Mouse (Mus musculus) small intestine, adult 2 months (tissue): ENCODE measurements around the gene Nrg3. TPM values are rescaled to one million over a fixed set of nuclear protein-coding genes. Genes with fewer than 3 reads are reported as not detected.

Source experiments
- H3K27ac ChIP-seq: fragments of 200-500 bp; 2 replicates; pipeline ENCODE4 v1.5.1; 2012; ENCODE audit warnings: low read depth, low read length, control low read depth, inconsistent platforms; ENCODE audit not compliant: insufficient read depth
- H3K27me3 ChIP-seq: fragments of 200-500 bp; 2 replicates; pipeline ENCODE4 v1.6.1; 2012; ENCODE audit warnings: mild to moderate bottlenecking, moderate library complexity, low read length, inconsistent platforms; ENCODE audit not compliant: control insufficient read depth, insufficient read depth
- H3K36me3 ChIP-seq: fragments of 200-500 bp; 2 replicates; pipeline ENCODE4 v1.6.1; 2012; ENCODE audit warnings: mild to moderate bottlenecking, low read length, control low read depth, inconsistent platforms; ENCODE audit not compliant: control insufficient read depth, insufficient read depth
- H3K4me1 ChIP-seq: fragments of 200-500 bp; 2 replicates; pipeline ENCODE4 v1.6.1; 2012; ENCODE audit warnings: low read length, inconsistent platforms, mixed read lengths; ENCODE audit not compliant: control insufficient read depth, insufficient read depth, insufficient read length
- H3K4me3 ChIP-seq: fragments of 200-500 bp; 2 replicates; pipeline ENCODE4 v1.5.1; 2012; ENCODE audit warnings: low read depth, mild to moderate bottlenecking, control low read depth, inconsistent platforms, low read length, moderate library complexity
- CTCF ChIP-seq: fragments of 200-500 bp; IDR thresholded peaks from 2 replicates; pipeline ENCODE4 v1.5.1; 2012; ENCODE audit warnings: low read depth, mild to moderate bottlenecking, control low read depth, inconsistent platforms, low read length, moderate library complexity, mixed read lengths; ENCODE audit not compliant: insufficient replicate concordance, insufficient read length; ENCODE audit errors: extremely low read depth
- POLR2A ChIP-seq: fragments of 200-500 bp; IDR thresholded peaks from 2 replicates; pipeline ENCODE4 v1.6.1; 2012; ENCODE audit warnings: low read depth, mild to moderate bottlenecking, control low read depth, inconsistent platforms, low read length, moderate library complexity
- WGBS: fragments of 180-500 bp; shearing (Covaris S2); methylation state at CpG from one replicate; pipeline ENCODE4 v1.1.7; 2018; 5-methylcytosine and 5-hydroxymethylcytosine counted together
- polyA plus RNA-seq: library from polyadenylated mRNA; depleted of rRNA; stranded (reverse); fragments of >200 nt; gene quantifications from 2 replicates; pipeline ENCODE4 v1.2.3, GENCODE M21; 2012; rRNA removed

The Nrg3 gene
- 0.08 and 0.18 TPM in 2 replicates for polyA plus RNA-seq

GRCm38 (mm10) chr14:39472790-39473761 lies at the start of gene Nrg3:
Nrg3 (minus strand) TSS chr14:39473088.
- Histone ChIP-seq H3K36me3 (no peaks in the 10 kb centered on the region), H3K4me3 (no peak within 1 kb of the TSS), H3K27me3 (peaks cover 22% of the 10 kb centered on the region), H3K27ac (no peak within 1 kb of the TSS), H3K4me1 (no peaks in the 10 kb centered on the region)
- TF ChIP-seq POLR2A (no peak), CTCF (no peak)
- 4% methylated on average over 118 of the region's 121 CpGs for WGBS

- WGBS: 75% methylated on average over 1 of the region's 1 CpGs
- no peaks in the 10 kb centered on the region for H3K36me3 ChIP-seq
- H3K27me3 ChIP-seq: no peaks in the 10 kb centered on the region
- H3K27ac ChIP-seq: no peak overlapping the region
- TF ChIP-seq CTCF (no peak), POLR2A (no peak)
- H3K4me3 ChIP-seq: no peak overlapping the region
- no peaks in the 10 kb centered on the region for H3K4me1 ChIP-seq
These were observed 36.1 kb upstream of the Nrg3 start for GRCm38 (mm10) chr14:39508956-39509355.

GRCm38 (mm10) chr14:39473771-39474211 lies 903 bp upstream of the Nrg3 start:
- no peak overlapping the region for H3K27ac ChIP-seq
- WGBS: 6% methylated on average over 27 of the region's 27 CpGs
- H3K27me3 ChIP-seq: peaks cover 22% of the 10 kb centered on the region
- no peaks in the 10 kb centered on the region for H3K4me1 ChIP-seq
- H3K36me3 ChIP-seq: no peaks in the 10 kb centered on the region
- TF ChIP-seq CTCF (no peak), POLR2A (no peak)
- H3K4me3 ChIP-seq: no peak overlapping the region

- Histone ChIP-seq H3K27ac (no peak overlapping the region), H3K27me3 (peaks cover 22% of the 10 kb centered on the region), H3K4me3 (no peak overlapping the region), H3K4me1 (no peaks in the 10 kb centered on the region), H3K36me3 (no peaks in the 10 kb centered on the region)
- WGBS: 9% methylated on average over 56 of the region's 56 CpGs
- TF ChIP-seq POLR2A (no peak), CTCF (no peak)
These were observed 639 bp downstream of the Nrg3 start for GRCm38 (mm10) chr14:39472146-39472751.

- Histone ChIP-seq H3K27me3 (peaks cover 22% of the 10 kb centered on the region), H3K36me3 (no peaks in the 10 kb centered on the region), H3K4me3 (no peak overlapping the region), H3K27ac (no peak overlapping the region), H3K4me1 (no peaks in the 10 kb centered on the region)
- TF ChIP-seq CTCF (no peak), POLR2A (no peak)
- WGBS: 13% methylated on average over 12 of the region's 12 CpGs
These were observed 1.5 kb downstream of the Nrg3 start for GRCm38 (mm10) chr14:39471236-39471981.

- TF ChIP-seq POLR2A (no peak), CTCF (no peak)
- no peaks in the 10 kb centered on the region for H3K36me3 ChIP-seq
- no peaks in the 10 kb centered on the region for H3K4me1 ChIP-seq
- H3K27ac ChIP-seq: no peak overlapping the region
- H3K4me3 ChIP-seq: no peak overlapping the region
- H3K27me3 ChIP-seq: no peaks in the 10 kb centered on the region
- WGBS: 78% methylated on average over 1 of the region's 1 CpGs
These were observed 27.4 kb downstream of the Nrg3 start for GRCm38 (mm10) chr14:39445501-39445900.

- H3K27me3 ChIP-seq: no peaks in the 10 kb centered on the region
- 80% methylated on average over 5 of the region's 5 CpGs for WGBS
- H3K4me3 ChIP-seq: no peak overlapping the region
- TF ChIP-seq POLR2A: no peak
- TF ChIP-seq CTCF: no peak
- H3K36me3 ChIP-seq: no peaks in the 10 kb centered on the region
- no peaks in the 10 kb centered on the region for H3K4me1 ChIP-seq
- no peak overlapping the region for H3K27ac ChIP-seq
These were observed 44.4 kb downstream of the Nrg3 start for GRCm38 (mm10) chr14:39428503-39428902.
